Mouse (Mus musculus) kidney, embryonic 14.5 days (tissue): ENCODE data around the gene Cyp2b23. TPM values are rescaled to one million over a fixed set of nuclear protein-coding genes. Genes with fewer than 3 reads are reported as not detected.

Source experiments
- polyA plus RNA-seq: library from polyadenylated mRNA; unstranded; fragments of >200 nt; fragmentation: Nextera tagmentation; extraction: Ambion mirVana; gene quantifications from 2 replicates; pipeline ENCODE4 v1.2.1, GENCODE M21; 2014

Cyp2b23 gene
- polyA plus RNA-seq, 1 experiment from 2014 or later = not detected

Other genes starting within 250 kb of the Cyp2b23 start
- not detected in 2 replicates for gene Nlrp9a, start 151.4 kb downstream of the Cyp2b23 start, polyA plus RNA-seq
- not detected in 2 replicates for gene Vmn1r185, start 68.0 kb downstream of the Cyp2b23 start, polyA plus RNA-seq
- gene Cyp2b19, start 70.7 kb upstream of the Cyp2b23 start, polyA plus RNA-seq = not detected in 2 replicates
- gene Cyp2g1, start 122.5 kb upstream of the Cyp2b23 start, polyA plus RNA-seq = not detected in 2 replicates
- gene Cyp2a5, start 148.9 kb upstream of the Cyp2b23 start, polyA plus RNA-seq = not detected in 2 replicates